Mouse (Mus musculus): ENCODE results near the gene Arhgef3. TPM values are rescaled to one million over a fixed set of nuclear protein-coding genes. Genes with fewer than 3 reads are reported as not detected.

Gene Arhgef3
- polyA plus RNA-seq, 1 experiment from 2014 or later, result 5.4 TPM

DNA sequence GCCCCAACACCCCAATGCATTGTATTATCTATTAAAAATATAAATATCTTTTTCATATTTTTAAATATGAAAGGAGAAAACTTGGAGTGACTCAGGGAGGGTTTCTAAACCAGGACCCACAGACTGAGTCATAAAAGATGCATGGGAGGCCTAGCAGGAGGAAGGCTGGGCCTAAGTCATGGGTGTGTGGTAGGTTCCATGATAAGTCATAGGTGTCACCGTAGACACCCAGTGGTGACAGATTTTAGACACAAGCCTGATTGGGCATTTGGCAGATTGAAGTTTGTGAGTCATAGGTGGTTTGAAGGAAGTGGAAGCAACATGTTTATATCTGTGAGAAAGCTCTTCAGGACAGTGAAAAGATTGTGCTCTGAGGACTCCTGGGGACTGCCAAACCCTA is 134.4 kb downstream of the Arhgef3 start:
- Histone ChIP-seq H3K9me3 (replicated peaks; ENCODE audit: control insufficient read depth, low read length) (no peaks in the 10 kb centered on the region), H3K4me1 (ENCODE audit: control insufficient read depth, insufficient read depth, low read length) (no peaks in the 10 kb centered on the region), H3K4me3 (ENCODE audit: low read depth, low read length) (no peak overlapping the region), H3K4me2 (ENCODE audit: low read depth, low read length) (no peak overlapping the region), H3K27me3 (ENCODE audit: control insufficient read depth, insufficient read depth, low read length) (no peaks in the 10 kb centered on the region), H3K36me3 (replicated peaks; ENCODE audit: control insufficient read depth, insufficient read depth, low read depth, low read length) (no peaks in the 10 kb centered on the region), H3K27ac (replicated peaks; ENCODE audit: low read depth, low read length) (no peak overlapping the region), H3K9ac (replicated peaks; ENCODE audit: low read length) (no peak overlapping the region)
- ATAC-seq (replicated peaks; ENCODE audit: insufficient number of reproducible peaks, low FRiP score, low TSS enrichment, low read depth), result no peak
- whole genome bisulfite sequencing, result 83% methylated on average over 1 of the region's 1 CpGs
- no peak for DNase-seq (ENCODE audit: low spot score)

DNA sequence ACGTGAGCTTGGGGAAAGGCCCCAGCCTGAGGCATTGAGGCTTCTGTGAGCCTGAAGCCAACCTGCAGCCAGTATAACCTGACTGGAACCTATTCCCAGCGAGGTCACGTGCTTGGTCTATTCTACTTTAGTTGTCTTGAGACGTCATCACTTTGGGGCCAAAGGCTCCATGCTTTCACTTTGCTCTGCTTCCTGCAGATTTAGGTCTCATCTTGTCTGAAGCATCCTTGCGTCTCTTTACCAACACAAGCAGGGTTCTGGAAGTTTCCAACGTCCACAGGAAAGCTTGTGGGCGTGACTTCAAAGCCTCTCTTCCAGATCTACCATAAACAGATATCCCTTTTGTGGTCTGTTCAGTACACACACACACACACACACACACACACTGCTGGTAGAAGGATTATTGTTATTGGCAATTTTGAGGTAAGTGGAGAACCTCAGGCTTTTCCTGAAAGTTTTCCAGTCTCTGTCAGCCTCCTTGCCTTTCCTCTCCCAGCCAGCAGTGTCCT is 135.6 kb downstream of the Arhgef3 start:
- H3K36me3 ChIP-seq (replicated peaks; ENCODE audit: control insufficient read depth, insufficient read depth, low read depth, low read length), result no peaks in the 10 kb centered on the region
- DNase-seq (ENCODE audit: low spot score), result no peak
- no peak overlapping the region for H3K4me2 ChIP-seq (ENCODE audit: low read depth, low read length)
- H3K9me3 ChIP-seq (replicated peaks; ENCODE audit: control insufficient read depth, low read length), result no peaks in the 10 kb centered on the region
- H3K4me1 ChIP-seq (ENCODE audit: control insufficient read depth, insufficient read depth, low read length), result no peaks in the 10 kb centered on the region
- 81% methylated on average over 7 of the region's 7 CpGs for WGBS
- H3K27me3 ChIP-seq (ENCODE audit: control insufficient read depth, insufficient read depth, low read length), result no peaks in the 10 kb centered on the region
- no peak overlapping the region for H3K27ac ChIP-seq (replicated peaks; ENCODE audit: low read depth, low read length)
- ATAC-seq (replicated peaks; ENCODE audit: insufficient number of reproducible peaks, low FRiP score, low TSS enrichment, low read depth), result no peak
- no peak overlapping the region for H3K4me3 ChIP-seq (ENCODE audit: low read depth, low read length)
- H3K9ac ChIP-seq (replicated peaks; ENCODE audit: low read length), result no peak overlapping the region

DNA sequence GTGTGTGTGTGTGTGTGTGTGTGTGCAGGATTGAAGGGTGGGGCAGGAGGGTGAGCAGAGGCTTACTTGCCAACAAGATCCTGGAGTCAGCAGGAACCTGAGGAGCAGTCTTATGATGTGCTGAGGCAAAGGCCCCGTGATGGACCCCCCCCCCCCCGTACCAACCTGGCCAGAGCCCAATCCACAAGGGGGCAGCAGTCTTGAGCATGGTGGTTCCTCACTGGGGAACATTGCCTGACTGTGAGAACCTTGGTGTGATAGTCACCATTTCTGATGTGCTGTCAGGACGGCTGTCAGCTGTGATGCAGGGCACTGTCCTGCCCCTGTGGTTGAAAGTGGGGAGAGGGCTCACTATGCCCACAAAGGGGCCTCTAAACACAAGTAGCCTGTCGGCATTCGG is 138.7 kb downstream of the Arhgef3 start:
- H3K9ac ChIP-seq (replicated peaks; ENCODE audit: low read length), result no peak overlapping the region
- H3K9me3 ChIP-seq (replicated peaks; ENCODE audit: control insufficient read depth, low read length), result no peaks in the 10 kb centered on the region
- no peak overlapping the region for H3K27ac ChIP-seq (replicated peaks; ENCODE audit: low read depth, low read length)
- no peaks in the 10 kb centered on the region for H3K27me3 ChIP-seq (ENCODE audit: control insufficient read depth, insufficient read depth, low read length)
- ATAC-seq (replicated peaks; ENCODE audit: insufficient number of reproducible peaks, low FRiP score, low TSS enrichment, low read depth) (no peak), DNase-seq (ENCODE audit: low spot score) (no peak)
- 86% methylated on average over 5 of the region's 5 CpGs for WGBS
- H3K36me3 ChIP-seq (replicated peaks; ENCODE audit: control insufficient read depth, insufficient read depth, low read depth, low read length), result no peaks in the 10 kb centered on the region
- H3K4me2 ChIP-seq (ENCODE audit: low read depth, low read length), result no peak overlapping the region
- no peak overlapping the region for H3K4me3 ChIP-seq (ENCODE audit: low read depth, low read length)
- H3K4me1 ChIP-seq (ENCODE audit: control insufficient read depth, insufficient read depth, low read length), result no peaks in the 10 kb centered on the region

DNA sequence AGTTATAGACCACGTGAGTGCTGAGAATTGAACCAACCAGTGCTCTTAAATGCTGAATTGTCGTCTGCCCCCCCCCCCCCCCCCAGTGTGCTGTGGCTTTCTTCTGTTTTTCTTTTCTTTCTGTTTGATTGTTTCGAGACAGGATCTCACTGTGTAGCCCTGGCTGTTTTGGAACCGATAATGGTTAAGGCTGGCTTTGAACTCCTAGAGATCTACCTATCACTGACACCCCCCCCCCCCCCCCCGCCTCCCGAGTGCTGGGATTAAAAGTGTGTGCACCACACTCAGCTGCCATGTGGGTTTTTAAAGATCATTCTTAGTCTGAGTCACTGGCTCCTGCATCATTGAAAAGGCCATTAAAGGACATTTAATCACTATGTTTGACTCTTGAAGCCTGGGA is 147.7 kb downstream of the Arhgef3 start:
- Histone ChIP-seq H3K27me3 (ENCODE audit: control insufficient read depth, insufficient read depth, low read length) (no peaks in the 10 kb centered on the region), H3K4me1 (ENCODE audit: control insufficient read depth, insufficient read depth, low read length) (no peaks in the 10 kb centered on the region), H3K36me3 (replicated peaks; ENCODE audit: control insufficient read depth, insufficient read depth, low read depth, low read length) (no peaks in the 10 kb centered on the region), H3K9ac (replicated peaks; ENCODE audit: low read length) (no peak overlapping the region), H3K27ac (replicated peaks; ENCODE audit: low read depth, low read length) (no peak overlapping the region), H3K4me2 (ENCODE audit: low read depth, low read length) (no peak overlapping the region), H3K9me3 (replicated peaks; ENCODE audit: control insufficient read depth, low read length) (no peaks in the 10 kb centered on the region), H3K4me3 (ENCODE audit: low read depth, low read length) (no peak overlapping the region)
- ATAC-seq (replicated peaks; ENCODE audit: insufficient number of reproducible peaks, low FRiP score, low TSS enrichment, low read depth) (no peak), DNase-seq (ENCODE audit: low spot score) (no peak)
- WGBS, result 77% methylated on average over 6 of the region's 6 CpGs

- Histone ChIP-seq H3K27ac (replicated peaks; ENCODE audit: low read depth, low read length) (no peak overlapping the region), H3K9ac (replicated peaks; ENCODE audit: low read length) (no peak overlapping the region), H3K4me1 (ENCODE audit: control insufficient read depth, insufficient read depth, low read length) (no peaks in the 10 kb centered on the region), H3K27me3 (ENCODE audit: control insufficient read depth, insufficient read depth, low read length) (no peaks in the 10 kb centered on the region), H3K4me2 (ENCODE audit: low read depth, low read length) (no peak overlapping the region), H3K9me3 (replicated peaks; ENCODE audit: control insufficient read depth, low read length) (no peaks in the 10 kb centered on the region), H3K4me3 (ENCODE audit: low read depth, low read length) (no peak overlapping the region), H3K36me3 (replicated peaks; ENCODE audit: control insufficient read depth, insufficient read depth, low read depth, low read length) (no peaks in the 10 kb centered on the region)
- WGBS, result 84% methylated on average over 1 of the region's 1 CpGs
- ATAC-seq (replicated peaks; ENCODE audit: insufficient number of reproducible peaks, low FRiP score, low TSS enrichment, low read depth) (no peak), DNase-seq (ENCODE audit: low spot score) (no peak)
Observed at GRCm38 (mm10) chr14:27266601-27267000, 151.9 kb downstream of the Arhgef3 start.

- Histone ChIP-seq H3K27me3 (ENCODE audit: control insufficient read depth, insufficient read depth, low read length) (no peaks in the 10 kb centered on the region), H3K9me3 (replicated peaks; ENCODE audit: control insufficient read depth, low read length) (no peaks in the 10 kb centered on the region), H3K36me3 (replicated peaks; ENCODE audit: control insufficient read depth, insufficient read depth, low read depth, low read length) (no peaks in the 10 kb centered on the region), H3K27ac (replicated peaks; ENCODE audit: low read depth, low read length) (no peak overlapping the region), H3K4me1 (ENCODE audit: control insufficient read depth, insufficient read depth, low read length) (no peaks in the 10 kb centered on the region), H3K4me3 (ENCODE audit: low read depth, low read length) (no peak overlapping the region), H3K9ac (replicated peaks; ENCODE audit: low read length) (no peak overlapping the region), H3K4me2 (ENCODE audit: low read depth, low read length) (no peak overlapping the region)
- ATAC-seq (replicated peaks; ENCODE audit: insufficient number of reproducible peaks, low FRiP score, low TSS enrichment, low read depth) (no peak), DNase-seq (ENCODE audit: low spot score) (no peak)
- WGBS, result 73% methylated on average over 5 of the region's 5 CpGs
Observed at GRCm38 (mm10) chr14:27268137-27268536, 153.4 kb downstream of the Arhgef3 start.

- Histone ChIP-seq H3K27me3 (ENCODE audit: control insufficient read depth, insufficient read depth, low read length) (no peaks in the 10 kb centered on the region), H3K36me3 (replicated peaks; ENCODE audit: control insufficient read depth, insufficient read depth, low read depth, low read length) (no peaks in the 10 kb centered on the region), H3K4me3 (ENCODE audit: low read depth, low read length) (no peak overlapping the region), H3K27ac (replicated peaks; ENCODE audit: low read depth, low read length) (no peak overlapping the region), H3K4me1 (ENCODE audit: control insufficient read depth, insufficient read depth, low read length) (no peaks in the 10 kb centered on the region), H3K9ac (replicated peaks; ENCODE audit: low read length) (no peak overlapping the region), H3K4me2 (ENCODE audit: low read depth, low read length) (no peak overlapping the region), H3K9me3 (replicated peaks; ENCODE audit: control insufficient read depth, low read length) (no peaks in the 10 kb centered on the region)
- WGBS, result 85% methylated on average over 16 of the region's 16 CpGs
- DNase-seq (ENCODE audit: low spot score) (no peak), ATAC-seq (replicated peaks; ENCODE audit: insufficient number of reproducible peaks, low FRiP score, low TSS enrichment, low read depth) (no peak)
Observed at GRCm38 (mm10) chr14:27268986-27269700, 154.4 kb downstream of the Arhgef3 start.

- no peak for ATAC-seq (replicated peaks; ENCODE audit: insufficient number of reproducible peaks, low FRiP score, low TSS enrichment, low read depth)
- Histone ChIP-seq H3K36me3 (replicated peaks; ENCODE audit: control insufficient read depth, insufficient read depth, low read depth, low read length) (no peaks in the 10 kb centered on the region), H3K4me3 (ENCODE audit: low read depth, low read length) (no peak overlapping the region), H3K9ac (replicated peaks; ENCODE audit: low read length) (no peak overlapping the region), H3K9me3 (replicated peaks; ENCODE audit: control insufficient read depth, low read length) (no peaks in the 10 kb centered on the region), H3K27me3 (ENCODE audit: control insufficient read depth, insufficient read depth, low read length) (no peaks in the 10 kb centered on the region), H3K4me2 (ENCODE audit: low read depth, low read length) (no peak overlapping the region), H3K4me1 (ENCODE audit: control insufficient read depth, insufficient read depth, low read length) (no peaks in the 10 kb centered on the region), H3K27ac (replicated peaks; ENCODE audit: low read depth, low read length) (no peak overlapping the region)
- DNase-seq (ENCODE audit: low spot score), result no peak
- WGBS, result 77% methylated on average over 4 of the region's 4 CpGs
Observed at GRCm38 (mm10) chr14:27269836-27270235, 155.1 kb downstream of the Arhgef3 start.
